Mouse (Mus musculus): Measurements from ENCODE around the gene Igfbpl1.

Igfbpl1 gene

GRCm38 (mm10) chr4:45826275-45827040 is at the start of gene Igfbpl1:
Gene Igfbpl1 (minus strand): TSS chr4:45826923.
- no peak for DNase-seq (ENCODE audit: low spot score in 2 of 2)

GRCm38 (mm10) chr4:45872147-45872546 is 45.4 kb upstream of the Igfbpl1 start:
- DNase-seq (ENCODE audit: low spot score in 2 of 2), result no peak

- DNase-seq (ENCODE audit: low spot score in 2 of 2), result no peak
Measured at GRCm38 (mm10) chr4:45869021-45869815, 42.5 kb upstream of the Igfbpl1 start.

DNA sequence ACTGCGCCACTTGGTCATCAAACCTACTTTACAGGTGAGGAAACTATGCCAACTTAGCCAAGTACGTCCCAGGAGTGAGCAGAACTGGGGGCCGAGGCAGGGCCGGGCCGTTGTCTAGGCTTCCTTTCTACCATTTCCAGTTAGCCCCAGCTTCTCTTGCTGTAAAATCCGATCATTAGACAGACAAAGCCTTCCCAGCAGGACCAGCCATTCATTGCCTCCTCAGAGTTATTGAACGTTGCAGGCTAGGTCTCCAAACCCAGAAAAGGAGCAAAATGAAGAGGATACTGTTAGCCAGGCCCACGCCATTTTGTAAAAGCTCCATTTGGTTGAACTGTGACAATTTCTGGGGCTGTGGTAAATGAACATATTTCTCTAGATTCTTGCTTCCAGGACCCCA is 40.7 kb upstream of the Igfbpl1 start:
- DNase-seq (ENCODE audit: low spot score in 2 of 2), result no peak

DNA sequence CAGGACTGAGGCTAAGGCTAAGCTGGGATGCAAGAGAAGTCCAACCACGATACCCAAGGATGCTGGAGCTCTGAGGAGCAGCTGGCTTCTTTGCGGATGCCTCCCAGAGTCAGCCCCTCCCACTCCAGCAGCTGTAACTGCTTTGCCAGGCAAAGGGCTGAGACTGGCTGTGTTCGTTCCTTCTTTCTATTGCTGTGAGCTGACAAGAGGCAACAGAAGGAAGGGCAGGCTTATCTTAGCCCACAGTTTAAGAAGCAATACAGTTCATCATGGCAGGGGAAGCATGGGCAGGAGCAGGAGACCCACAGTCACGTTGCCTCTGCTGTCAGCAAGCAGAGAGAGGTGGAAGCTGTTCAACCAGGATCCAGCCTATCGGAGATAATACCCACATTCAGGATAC is 34.4 kb upstream of the Igfbpl1 start:
- DNase-seq (ENCODE audit: low spot score in 2 of 2), result no peak

DNA sequence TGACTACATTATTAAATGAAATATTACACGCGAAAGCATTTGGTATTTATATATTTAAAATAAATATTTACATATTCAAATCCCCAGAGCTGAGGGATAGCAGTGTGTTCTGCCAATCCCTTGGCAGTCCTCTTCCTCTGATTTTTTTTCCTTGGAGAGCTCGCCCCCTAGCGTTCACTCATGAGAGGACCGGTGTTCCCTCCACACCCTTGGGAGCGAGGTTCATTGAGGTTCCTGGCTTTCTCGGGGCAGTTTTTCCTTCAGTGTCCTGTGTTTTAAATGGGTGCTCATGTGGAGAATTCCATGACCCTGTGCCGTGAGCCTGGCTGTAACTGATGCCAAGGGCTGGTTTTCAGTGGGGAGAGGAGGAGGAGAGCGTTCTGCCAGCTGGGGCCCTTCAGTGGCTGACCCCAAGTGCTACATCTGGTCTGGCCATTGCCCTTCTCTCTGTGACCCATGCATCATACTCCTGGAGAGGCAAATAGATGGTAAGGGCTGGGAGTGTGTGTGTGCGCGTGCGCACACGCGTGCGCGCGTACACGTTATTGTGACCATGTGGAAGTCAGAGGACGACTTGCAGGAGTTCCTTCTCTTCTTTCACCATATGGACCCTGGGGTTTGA is 29.2 kb upstream of the Igfbpl1 start:
- peak; percentile 19 to 77 for DNase-seq (ENCODE audit: low spot score in 2 of 2)

- no peak for DNase-seq (ENCODE audit: low spot score in 2 of 2)
Measured at GRCm38 (mm10) chr4:45853496-45854246, 26.9 kb upstream of the Igfbpl1 start.

GRCm38 (mm10) chr4:45851640-45852051 is 24.9 kb upstream of the Igfbpl1 start:
- DNase-seq (ENCODE audit: low spot score in 2 of 2), result no peak

DNA sequence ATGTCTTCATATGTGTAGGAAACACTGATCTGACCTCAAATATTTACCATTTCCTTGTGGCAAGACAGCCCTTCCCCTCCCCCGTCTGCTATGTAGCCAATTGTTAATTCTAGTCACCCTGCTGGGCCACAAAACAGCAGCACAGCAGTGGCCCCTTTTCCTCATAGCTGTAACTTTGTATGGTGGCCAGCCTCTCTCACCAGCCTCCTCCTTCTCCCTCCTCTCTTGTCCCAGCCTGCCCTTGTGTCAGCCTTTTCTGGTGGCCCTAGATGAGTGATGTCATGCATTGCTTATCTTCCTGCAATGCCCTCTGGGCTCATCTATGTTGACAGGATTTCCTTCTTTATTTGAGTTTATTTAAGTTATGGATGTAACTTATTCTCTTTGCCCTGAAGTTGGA is 22.7 kb upstream of the Igfbpl1 start:
- no peak for DNase-seq (ENCODE audit: low spot score in 2 of 2)

DNA sequence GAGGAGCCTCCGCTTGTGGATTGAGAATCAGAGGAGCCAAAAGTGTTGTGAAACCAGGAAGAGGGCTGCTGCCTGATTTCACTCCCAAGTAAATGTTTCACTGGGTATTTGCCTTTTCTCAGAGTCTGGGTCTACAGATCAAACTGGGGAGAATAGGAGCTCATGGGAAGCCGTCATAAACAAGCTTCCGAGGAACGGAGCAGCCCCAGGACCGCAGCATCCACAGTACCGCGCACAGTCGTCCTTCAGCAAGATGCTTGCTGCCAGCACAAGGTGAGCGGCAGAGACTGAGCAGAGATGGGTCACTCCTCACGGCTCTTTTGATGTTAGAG is 22.1 kb upstream of the Igfbpl1 start:
- DNase-seq (ENCODE audit: low spot score in 2 of 2), result no peak

DNA sequence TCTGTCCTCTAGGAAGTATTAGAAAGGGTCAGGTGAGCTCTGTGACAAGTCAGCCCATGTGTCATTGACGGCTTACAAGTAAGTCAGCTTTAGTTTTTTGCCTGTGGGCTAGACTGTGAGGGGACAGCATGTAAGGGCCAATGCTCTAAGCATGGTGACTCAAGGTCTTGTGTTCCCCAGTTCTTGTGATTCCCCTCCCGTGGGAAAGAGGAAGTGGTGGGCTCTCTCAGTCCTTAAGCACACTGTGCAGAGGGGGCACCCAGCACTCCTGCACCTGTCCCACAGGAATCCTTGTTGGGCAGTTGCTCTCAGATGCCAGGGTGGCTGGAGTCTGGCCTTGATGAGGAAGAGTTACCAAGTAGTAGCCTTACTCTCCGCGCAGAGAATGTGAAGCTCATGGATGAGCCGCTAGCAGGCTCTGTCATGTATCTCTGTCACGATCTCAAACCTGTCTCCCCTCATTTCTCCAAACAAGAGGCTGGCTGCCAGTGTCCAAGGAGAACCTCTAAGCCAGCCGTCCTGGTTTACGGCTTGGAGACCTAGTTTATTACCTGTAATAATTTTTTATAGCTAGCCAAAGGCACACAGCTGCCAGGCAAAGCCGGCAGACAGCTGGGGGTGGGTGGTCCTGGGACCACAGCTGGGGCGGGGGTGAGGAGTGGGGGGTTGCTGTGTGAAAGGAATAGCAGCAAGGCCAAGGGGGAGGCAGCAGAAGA is 21.5 kb upstream of the Igfbpl1 start, which contains the start of gene Stra6l:
TSS of gene Stra6l (plus strand) at position 556 of the 716 bp plus-strand sequence.
- DNase-seq (ENCODE audit: low spot score in 2 of 2), result no peak

DNA sequence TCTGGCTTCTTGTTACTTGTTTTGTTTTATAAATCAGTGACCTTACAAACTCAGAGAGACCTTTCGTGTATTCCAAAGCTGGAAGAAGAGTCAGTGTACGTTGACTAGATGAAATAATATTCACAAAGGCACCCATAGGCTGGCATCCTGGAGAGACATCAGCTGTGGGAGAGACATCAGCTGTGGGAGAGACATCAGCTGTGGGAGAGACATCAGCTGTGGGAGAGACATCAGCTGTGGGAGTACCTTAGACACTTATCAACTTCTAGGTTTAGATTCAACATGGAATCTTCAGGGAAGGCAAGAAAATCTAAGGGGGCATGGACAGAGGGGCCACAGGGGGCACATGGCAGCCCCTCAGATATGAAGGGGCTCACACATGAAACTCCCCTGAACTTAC is 19.5 kb upstream of the Igfbpl1 start:
- DNase-seq (ENCODE audit: low spot score in 2 of 2), result no peak

DNA sequence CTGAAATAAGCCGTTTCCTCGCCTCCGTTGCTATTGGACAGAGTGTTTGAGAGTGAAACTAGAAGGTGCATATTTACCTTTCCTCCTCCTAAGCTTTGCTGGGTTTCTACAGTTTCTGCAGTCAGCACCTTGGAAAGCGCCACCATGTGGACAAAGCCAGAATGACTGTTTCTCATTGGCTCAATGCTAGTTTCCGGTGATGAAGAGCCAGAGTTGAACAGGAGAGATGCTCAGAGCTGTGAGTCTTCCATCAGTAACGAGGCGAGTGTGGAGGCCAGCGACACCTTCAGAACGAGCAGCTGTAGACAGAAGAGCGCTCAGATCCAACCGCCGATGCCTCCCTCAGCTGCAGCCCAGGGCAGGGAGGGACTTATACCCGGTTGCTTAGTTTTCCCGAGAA is 17.6 kb upstream of the Igfbpl1 start:
- peak in 1 of 2 experiments; percentile 29 for DNase-seq (ENCODE audit: low spot score in 2 of 2)

DNA sequence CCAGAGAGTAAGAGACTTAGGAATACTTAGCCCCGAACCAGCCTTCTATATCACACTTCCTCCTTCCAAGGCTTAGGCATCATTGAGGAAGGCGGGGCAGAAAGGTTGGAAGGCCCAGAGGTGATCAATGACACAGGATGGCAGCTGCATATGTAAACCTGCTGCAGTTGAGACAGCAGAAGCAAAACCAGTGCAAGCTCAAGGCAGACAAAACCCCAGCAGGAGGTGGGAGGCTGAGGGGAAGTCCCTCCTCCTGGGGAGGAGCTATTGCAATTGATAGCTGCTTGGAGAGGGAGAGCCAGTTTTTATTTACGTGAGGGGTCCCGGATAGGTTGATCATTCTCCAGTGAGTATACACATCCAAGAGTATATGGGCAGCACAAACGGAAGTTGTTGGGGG is 6.7 kb upstream of the Igfbpl1 start:
- no peak for DNase-seq (ENCODE audit: low spot score in 2 of 2)

DNA sequence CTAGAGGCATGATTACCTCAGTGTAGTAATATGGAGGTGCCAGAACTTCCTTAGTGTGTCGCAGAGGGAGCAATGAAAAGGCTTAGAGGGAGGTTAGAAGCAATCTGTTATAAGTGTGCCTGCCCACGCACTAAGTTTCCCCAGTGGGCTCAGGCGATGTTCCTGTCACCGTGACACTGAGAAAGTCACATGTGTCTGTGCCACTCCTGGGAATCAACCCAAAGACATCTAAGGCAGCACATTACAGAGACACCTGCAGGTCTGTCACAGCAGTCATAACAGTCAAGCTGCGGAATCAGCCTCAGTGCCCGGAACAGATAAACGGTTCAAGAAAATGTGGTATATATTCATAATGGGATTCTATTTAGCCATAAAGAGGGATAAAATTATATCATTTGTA is 5.3 kb upstream of the Igfbpl1 start:
- DNase-seq (ENCODE audit: low spot score in 2 of 2), result peak; percentile 28 to 52

DNA sequence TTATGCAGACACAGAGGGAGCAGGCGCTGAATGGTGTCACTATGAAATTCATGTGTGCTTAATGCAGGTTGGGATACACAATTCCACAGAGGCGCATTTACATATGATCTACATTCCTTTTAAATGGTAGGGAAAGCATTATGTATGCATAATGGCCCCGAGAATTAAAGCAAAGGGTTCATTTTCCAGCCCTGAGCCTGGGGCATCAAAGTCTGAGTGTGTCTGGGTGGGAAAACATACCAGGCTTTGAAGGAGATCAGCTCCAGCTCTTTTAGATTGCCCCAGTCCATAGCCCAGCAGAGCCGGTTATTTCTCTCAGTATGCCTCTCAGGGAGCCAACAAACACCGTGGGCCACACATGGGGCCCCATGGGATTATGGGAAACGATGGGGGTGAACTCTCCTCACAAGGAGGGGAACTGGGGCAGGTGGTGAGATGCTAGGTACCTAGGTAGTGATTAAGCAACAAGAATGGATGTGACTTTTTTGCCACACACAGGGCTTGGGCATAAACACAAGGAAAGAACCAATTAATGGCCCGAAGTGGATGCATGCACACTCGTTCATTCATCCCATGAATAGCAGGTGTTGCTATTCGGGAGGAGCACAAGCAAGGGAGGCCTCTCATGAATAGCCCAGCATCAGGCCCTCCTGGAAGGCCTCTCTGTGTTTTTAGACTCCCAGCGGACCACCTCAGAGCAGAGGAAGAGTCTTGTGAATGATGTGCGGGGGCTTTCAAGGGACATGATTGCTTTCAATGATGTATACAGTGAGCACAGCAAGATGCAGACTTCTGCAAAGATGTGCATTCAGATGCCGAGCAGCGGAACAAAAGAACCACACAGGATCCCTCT is 3.4 kb upstream of the Igfbpl1 start:
- DNase-seq (ENCODE audit: low spot score in 2 of 2), result no peak

DNA sequence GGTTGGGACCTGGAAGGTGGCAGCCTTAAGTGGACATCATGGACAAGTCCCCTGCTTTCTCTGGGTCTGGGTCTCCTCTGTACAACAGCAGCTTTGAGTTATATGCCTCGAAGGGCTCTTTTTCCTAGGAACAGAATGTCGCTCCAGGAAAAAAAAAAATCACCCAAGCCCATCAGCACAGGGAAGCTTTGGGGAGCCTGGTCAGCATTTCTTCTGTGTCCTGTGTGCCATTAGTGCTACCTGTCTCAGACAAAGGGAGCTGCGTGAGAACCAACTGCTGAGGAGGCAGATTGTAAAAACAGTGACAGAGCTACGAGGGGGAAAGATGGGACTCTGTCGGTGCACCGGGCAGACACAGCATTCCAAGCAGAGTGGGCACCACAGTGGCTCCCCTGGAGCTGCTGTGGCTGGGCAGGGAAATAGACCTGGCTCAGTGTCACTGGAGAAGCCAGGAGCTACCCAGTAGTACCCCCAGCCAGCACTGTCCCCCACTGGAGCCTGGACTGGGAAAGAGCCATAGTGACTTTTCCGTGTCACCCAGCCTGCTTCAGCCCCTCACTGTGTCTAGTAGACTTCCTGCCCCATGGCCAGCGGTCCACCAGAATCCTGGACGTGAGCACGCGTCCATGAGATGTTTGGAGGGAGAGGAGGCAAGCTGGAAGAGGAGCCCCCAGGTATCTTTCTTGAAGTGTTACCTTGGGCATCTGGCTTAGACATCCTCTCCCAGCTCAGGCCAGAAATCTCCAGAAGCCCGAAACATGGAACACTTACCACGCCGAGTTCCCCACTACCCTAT is 1.8 kb downstream of the Igfbpl1 start:
- DNase-seq (ENCODE audit: low spot score in 2 of 2), result no peak

- DNase-seq (ENCODE audit: low spot score in 2 of 2), result no peak
Measured at GRCm38 (mm10) chr4:45824049-45824760, 2.5 kb downstream of the Igfbpl1 start.
